Mouse (Mus musculus) liver, adult 2 months (tissue): Measurements from ENCODE around the gene Limk2. TPM values are rescaled to one million over a fixed set of nuclear protein-coding genes. Genes with fewer than 3 reads are reported as not detected.

Experiments
- DNase-seq: peaks from one replicate; pipeline ENCODE4 v3.0.0-alpha.2; 2011; ENCODE audit warnings: low read depth, low spot score; ENCODE audit errors: extremely low read depth
- H3K27ac ChIP-seq: fragments of 200-500 bp; replicated peaks from 2 replicates; pipeline ENCODE4 v1.5.1; 2012; ENCODE audit warnings: low read depth, mild to moderate bottlenecking, control low read depth, inconsistent platforms, low read length; ENCODE audit not compliant: insufficient read depth
- H3K27me3 ChIP-seq: fragments of 200-500 bp; 2 replicates; pipeline ENCODE4 v1.6.1; 2012; ENCODE audit warnings: mild to moderate bottlenecking, moderate library complexity, low read length, inconsistent platforms; ENCODE audit not compliant: control insufficient read depth, insufficient read depth
- H3K36me3 ChIP-seq: fragments of 200-500 bp; 2 replicates; pipeline ENCODE4 v1.6.1; 2012; ENCODE audit warnings: low read length, inconsistent platforms; ENCODE audit not compliant: control insufficient read depth, insufficient read depth
- H3K4me1 ChIP-seq: fragments of 200-500 bp; 2 replicates; pipeline ENCODE4 v1.6.1; 2011; ENCODE audit warnings: low read length; ENCODE audit not compliant: control insufficient read depth, insufficient read depth
- H3K4me3 ChIP-seq: fragments of 200-500 bp; 2 replicates; pipeline ENCODE4 v1.5.1; 2011; ENCODE audit warnings: low read depth, mild to moderate bottlenecking, control low read depth, low read length, moderate library complexity; ENCODE audit not compliant: insufficient read depth
- H3K79me2 ChIP-seq: fragments of 200-500 bp; 2 replicates; pipeline ENCODE4 v1.6.1; 2012; ENCODE audit warnings: inconsistent platforms, mild to moderate bottlenecking, low read length, moderate library complexity; ENCODE audit not compliant: control insufficient read depth, insufficient read depth
- H3K9ac ChIP-seq: fragments of 200-500 bp; 2 replicates; pipeline ENCODE4 v1.6.1; 2012; ENCODE audit warnings: low read depth, mild to moderate bottlenecking, control low read depth, inconsistent platforms, low read length
- CTCF ChIP-seq: fragments of 200-500 bp; IDR thresholded peaks from 2 replicates; pipeline ENCODE4 v1.5.1; 2011; ENCODE audit warnings: low read depth, low read length, control low read depth
- POLR2A ChIP-seq: fragments of 200-500 bp; IDR thresholded peaks from 2 replicates; pipeline ENCODE4 v1.6.1; 2011; ENCODE audit warnings: low read length, control low read depth; ENCODE audit not compliant: insufficient read depth; ENCODE audit errors: extremely low read depth
- WGBS: fragments of 180-500 bp; shearing (Covaris S2); methylation state at CpG from one replicate; pipeline ENCODE4 v1.1.7; 2018; 5-methylcytosine and 5-hydroxymethylcytosine counted together
- polyA plus RNA-seq: library from polyadenylated mRNA; depleted of rRNA; stranded (reverse); fragments of >200 nt; gene quantifications from 2 replicates; pipeline ENCODE4 v1.2.3, GENCODE M21; 2012
- total RNA-seq: library from RNA; depleted of rRNA; stranded (reverse); fragments of >200 nt; gene quantifications from 2 replicates; pipeline ENCODE4 v1.2.3, GENCODE M21; 2014

The Limk2 gene
- total and polyA plus RNA-seq, 2 experiments: 7.2 to 9.1 TPM

GRCm38 (mm10) chr11:3427697-3428230 is 18.8 kb upstream of the Limk2 start:
- WGBS: 68% methylated on average over 3 of the region's 3 CpGs
- no peak for DNase-seq
- Histone ChIP-seq H3K27ac (no peak overlapping the region), H3K4me1 (no peaks in the 10 kb centered on the region), H3K9ac (no peak overlapping the region), H3K4me3 (no peak overlapping the region), H3K27me3 (no peaks in the 10 kb centered on the region), H3K36me3 (peaks cover 34% of the 10 kb centered on the region), H3K79me2 (peaks cover 15% of the 10 kb centered on the region)
- TF ChIP-seq CTCF (no peak), POLR2A (no peak)

- H3K27ac ChIP-seq: no peak overlapping the region
- no peaks in the 10 kb centered on the region; the same call in 1 of the 2 replicates for H3K79me2 ChIP-seq
- H3K9ac ChIP-seq: no peak overlapping the region
- WGBS: 67% methylated on average over 4 of the region's 4 CpGs
- peaks cover 58% of the 10 kb centered on the region for H3K36me3 ChIP-seq
- H3K27me3 ChIP-seq: no peaks in the 10 kb centered on the region
- H3K4me3 ChIP-seq: no peak overlapping the region
- no peak for DNase-seq
- H3K4me1 ChIP-seq: peaks cover 5% of the 10 kb centered on the region
- TF ChIP-seq CTCF: no peak
Measured at GRCm38 (mm10) chr11:3422242-3422641, 13.3 kb upstream of the Limk2 start.

- peaks cover 64% of the 10 kb centered on the region for H3K36me3 ChIP-seq
- no peak overlapping the region for H3K4me3 ChIP-seq
- no peak for DNase-seq
- peak overlapping the region; percentile 27; the same call in 1 of the 2 replicates for H3K27ac ChIP-seq
- no peak overlapping the region for H3K9ac ChIP-seq
- WGBS: 75% methylated on average over 4 of the region's 4 CpGs
- no peak for TF ChIP-seq POLR2A
- no peak for TF ChIP-seq CTCF
- H3K27me3 ChIP-seq: no peaks in the 10 kb centered on the region
- H3K4me1 ChIP-seq: peaks cover 5% of the 10 kb centered on the region
- no peaks in the 10 kb centered on the region for H3K79me2 ChIP-seq
Measured at GRCm38 (mm10) chr11:3418741-3419140, 9.8 kb upstream of the Limk2 start.

GRCm38 (mm10) chr11:3417795-3418194 is 8.8 kb upstream of the Limk2 start:
- TF ChIP-seq POLR2A (no peak), CTCF (no peak)
- Histone ChIP-seq H3K27me3 (no peaks in the 10 kb centered on the region), H3K27ac (peak overlapping the region; percentile 48), H3K79me2 (no peaks in the 10 kb centered on the region), H3K4me3 (no peak overlapping the region), H3K4me1 (peaks cover 5% of the 10 kb centered on the region), H3K36me3 (peaks cover 60% of the 10 kb centered on the region), H3K9ac (no peak overlapping the region)
- 48% methylated on average over 6 of the region's 6 CpGs for WGBS
- no peak for DNase-seq

GRCm38 (mm10) chr11:3416399-3416798 is 7.4 kb upstream of the Limk2 start:
- H3K4me3 ChIP-seq: no peak overlapping the region
- peaks cover 56% of the 10 kb centered on the region for H3K36me3 ChIP-seq
- no peak overlapping the region for H3K9ac ChIP-seq
- peaks cover 5% of the 10 kb centered on the region for H3K4me1 ChIP-seq
- TF ChIP-seq POLR2A: no peak
- TF ChIP-seq CTCF: no peak
- DNase-seq: no peak
- no peaks in the 10 kb centered on the region for H3K79me2 ChIP-seq
- 97% methylated on average over 3 of the region's 3 CpGs for WGBS
- no peaks in the 10 kb centered on the region for H3K27me3 ChIP-seq
- no peak overlapping the region for H3K27ac ChIP-seq

GRCm38 (mm10) chr11:3412111-3412510 is 3.1 kb upstream of the Limk2 start:
- no peak for TF ChIP-seq POLR2A
- TF ChIP-seq CTCF: no peak
- 88% methylated on average over 3 of the region's 3 CpGs for WGBS
- H3K9ac ChIP-seq: no peak overlapping the region
- H3K27me3 ChIP-seq: no peaks in the 10 kb centered on the region
- peaks cover 7% of the 10 kb centered on the region; the same call in 1 of the 2 replicates for H3K79me2 ChIP-seq
- H3K27ac ChIP-seq: no peak overlapping the region
- peaks cover 1% of the 10 kb centered on the region; the same call in 1 of the 2 replicates for H3K4me1 ChIP-seq
- peaks cover 25% of the 10 kb centered on the region for H3K36me3 ChIP-seq
- H3K4me3 ChIP-seq: no peak overlapping the region
- DNase-seq: no peak
